Mouse (Mus musculus): ENCODE data around the gene Rgp1.

DNA sequence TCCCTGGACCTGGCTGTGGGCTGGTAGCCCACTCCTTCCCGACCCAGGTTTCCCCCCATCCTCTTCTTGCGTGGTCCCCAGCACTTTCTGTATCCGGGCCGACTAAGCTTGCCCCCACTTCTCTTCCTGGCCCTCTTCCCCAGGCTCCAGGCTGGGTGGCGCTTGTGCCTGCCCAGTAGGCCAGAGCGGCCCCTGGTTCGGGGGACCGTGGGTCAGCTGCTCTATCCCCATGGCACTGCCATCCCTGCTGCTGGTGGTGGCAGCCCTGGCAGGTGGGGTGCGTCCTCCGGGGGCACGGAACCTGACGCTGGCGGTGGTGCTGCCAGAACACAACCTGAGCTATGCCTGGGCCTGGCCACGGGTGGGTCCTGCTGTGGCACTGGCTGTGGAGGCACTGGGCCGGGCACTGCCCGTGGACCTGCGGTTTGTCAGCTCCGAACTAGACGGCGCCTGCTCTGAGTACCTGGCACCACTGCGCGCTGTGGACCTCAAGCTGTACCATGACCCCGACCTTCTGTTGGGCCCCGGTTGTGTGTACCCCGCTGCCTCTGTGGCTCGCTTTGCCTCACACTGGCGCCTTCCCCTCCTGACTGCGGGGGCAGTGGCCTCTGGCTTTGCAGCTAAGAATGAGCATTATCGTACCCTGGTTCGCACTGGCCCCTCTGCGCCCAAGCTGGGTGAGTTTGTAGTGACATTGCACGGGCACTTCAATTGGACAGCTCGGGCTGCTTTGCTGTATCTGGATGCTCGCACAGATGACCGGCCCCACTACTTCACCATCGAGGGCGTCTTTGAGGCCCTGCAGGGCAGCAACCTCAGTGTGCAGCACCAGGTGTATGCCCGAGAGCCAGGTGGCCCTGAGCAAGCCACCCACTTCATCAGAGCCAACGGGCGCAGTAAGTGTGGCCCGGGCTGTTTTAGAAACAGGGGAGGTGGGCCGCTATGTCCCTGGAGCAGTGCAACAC, 53.7 kb downstream of the Rgp1 start:
- TF ChIP-seq CTCF (IDR thresholded peaks at IDR 0.05; ENCODE audit: control insufficient read depth, insufficient read depth, insufficient replicate concordance, low read depth, low read length) (no peak), POLR2A (IDR thresholded peaks at IDR 0.05; ENCODE audit: control insufficient read depth, low read depth, low read length) (no peak)

Measured in testis, adult 2 months (tissue).